Mouse (Mus musculus) testis, adult 2 months (tissue): ENCODE measurements around the gene Ppfibp1.

Experiments used
- CTCF ChIP-seq: fragments of 200-500 bp; IDR thresholded peaks from 2 replicates; pipeline ENCODE4 v1.5.1; 2012; ENCODE audit warnings: low read depth, mild to moderate bottlenecking, inconsistent platforms, low read length, moderate library complexity; ENCODE audit not compliant: control insufficient read depth, insufficient read depth, insufficient replicate concordance
- POLR2A ChIP-seq: fragments of 200-500 bp; IDR thresholded peaks from 2 replicates; pipeline ENCODE4 v1.6.1; 2012; ENCODE audit warnings: low read depth, mild to moderate bottlenecking, inconsistent platforms, low read length, moderate library complexity; ENCODE audit not compliant: control insufficient read depth

DNA sequence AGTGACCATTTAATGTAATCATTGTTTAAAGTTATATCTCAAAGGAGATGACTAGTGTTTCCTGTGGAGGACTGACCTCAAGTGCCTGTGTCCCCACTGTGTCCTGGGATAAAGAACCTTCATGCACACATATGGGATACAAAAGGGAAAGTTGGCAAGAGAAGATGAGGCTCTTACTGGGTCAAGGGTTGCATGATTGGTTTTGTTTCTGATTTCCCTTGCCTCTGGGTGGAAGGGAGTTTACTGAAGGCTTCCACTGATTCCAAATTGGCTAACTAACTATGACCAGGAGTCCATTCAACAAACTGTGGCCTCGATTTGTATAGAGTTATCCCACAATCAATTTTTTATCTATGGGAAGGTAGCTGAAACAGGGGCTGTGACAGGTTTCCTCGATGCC is 15.3 kb downstream of the Ppfibp1 start:
- TF ChIP-seq CTCF, result no peak
- TF ChIP-seq POLR2A, result no peak
